Mouse (Mus musculus) thymus, adult 2 months (tissue): ENCODE measurements around the gene 1700056E22Rik. TPM values are rescaled to one million over a fixed set of nuclear protein-coding genes. Genes with fewer than 3 reads are reported as not detected.

Source experiments
- DNase-seq: peaks from one replicate; pipeline ENCODE4 v3.0.0; 2021
- H3K27ac ChIP-seq: fragments of 200-500 bp; 2 replicates; pipeline ENCODE4 v1.5.1; 2012; ENCODE audit warnings: low read length, control low read depth; ENCODE audit not compliant: control insufficient read depth, insufficient read depth
- H3K27me3 ChIP-seq: fragments of 200-500 bp; 2 replicates; pipeline ENCODE4 v1.6.1; 2012; ENCODE audit warnings: mild to moderate bottlenecking, low read length, moderate library complexity, mixed read lengths; ENCODE audit not compliant: control insufficient read depth, insufficient read depth
- H3K36me3 ChIP-seq: fragments of 200-500 bp; 2 replicates; pipeline ENCODE4 v1.6.1; 2012; ENCODE audit warnings: mild to moderate bottlenecking, low read length, moderate library complexity; ENCODE audit not compliant: control insufficient read depth, insufficient read depth
- H3K4me1 ChIP-seq: fragments of 200-500 bp; replicated peaks from 2 replicates; pipeline ENCODE4 v1.6.1; 2012; ENCODE audit warnings: low read length; ENCODE audit not compliant: control insufficient read depth, insufficient read depth
- H3K4me3 ChIP-seq: fragments of 200-500 bp; 2 replicates; pipeline ENCODE4 v1.5.1; 2012; ENCODE audit warnings: mild to moderate bottlenecking, low read length, control low read depth, moderate library complexity; ENCODE audit not compliant: control insufficient read depth, insufficient read depth
- CTCF ChIP-seq: fragments of 200-500 bp; IDR thresholded peaks from 2 replicates; pipeline ENCODE4 v1.5.1; 2012; ENCODE audit warnings: mild to moderate bottlenecking, control low read depth, low read length, moderate library complexity, borderline replicate concordance; ENCODE audit not compliant: control insufficient read depth, poor library complexity, insufficient read depth; ENCODE audit errors: extremely low read depth
- POLR2A ChIP-seq: fragments of 200-500 bp; IDR thresholded peaks from 2 replicates; pipeline ENCODE4 v1.6.1; 2012; ENCODE audit warnings: mild to moderate bottlenecking, low read length, control low read depth, moderate library complexity; ENCODE audit not compliant: control insufficient read depth, poor library complexity, insufficient read depth; ENCODE audit errors: extremely low read depth
- WGBS: fragments of 180-500 bp; shearing (Covaris S2); methylation state at CpG from one replicate; pipeline ENCODE4 v1.1.7; 2018; 5-methylcytosine and 5-hydroxymethylcytosine counted together
- polyA plus RNA-seq: library from polyadenylated mRNA; depleted of rRNA; stranded (reverse); fragments of >200 nt; gene quantifications from 2 replicates; pipeline ENCODE4 v1.2.3, GENCODE M21; 2012; rRNA removed

The 1700056E22Rik gene
- polyA plus RNA-seq = 5.0 and 7.8 TPM in 2 replicates

- H3K27me3 ChIP-seq = no peaks in the 10 kb centered on the region
- WGBS = under 1% methylated on average over 38 of the region's 38 CpGs
- peaks cover 22% of the 10 kb centered on the region for H3K4me1 ChIP-seq
- DNase-seq = peak; percentile 98
- TF ChIP-seq CTCF (no peak), POLR2A (peak; percentile 91)
- peaks cover 15% of the 10 kb centered on the region; the same call in 1 of the 2 replicates for H3K36me3 ChIP-seq
- H3K4me3 ChIP-seq = peak within 1 kb of the TSS; percentile 73
- H3K27ac ChIP-seq = peak within 1 kb of the TSS; percentile 62
Observed at GRCm38 (mm10) chr1:184034011-184034557, at the start of gene 1700056E22Rik. 1700056E22Rik (minus strand) TSS chr1:184034301.

DNA sequence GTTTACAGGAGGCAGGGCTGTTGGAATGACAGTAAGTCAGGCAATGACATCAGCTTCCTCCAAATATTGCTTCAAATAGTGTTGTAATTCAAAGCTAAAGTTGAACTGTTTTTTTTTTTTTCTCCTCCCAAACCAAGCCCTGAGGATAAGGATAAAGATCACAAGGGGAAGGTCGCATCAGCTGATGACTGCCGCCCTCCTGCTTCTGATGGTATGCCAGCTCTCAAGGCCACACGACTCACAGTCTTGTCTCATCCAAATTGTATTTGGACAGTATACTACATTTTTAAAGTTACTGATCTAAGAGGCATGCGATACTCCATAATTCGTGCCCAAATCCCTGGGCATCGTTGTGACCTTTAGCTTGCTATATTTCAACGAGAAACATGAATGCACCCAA lies 49.1 kb upstream of the 1700056E22Rik start:
- TF ChIP-seq POLR2A = no peak
- TF ChIP-seq CTCF = no peak
- H3K36me3 ChIP-seq = no peaks in the 10 kb centered on the region
- H3K27ac ChIP-seq = no peak overlapping the region
- no peak for DNase-seq
- no peak overlapping the region for H3K4me3 ChIP-seq
- 94% methylated on average over 7 of the region's 7 CpGs for WGBS
- H3K27me3 ChIP-seq = no peaks in the 10 kb centered on the region
- no peaks in the 10 kb centered on the region for H3K4me1 ChIP-seq

DNA sequence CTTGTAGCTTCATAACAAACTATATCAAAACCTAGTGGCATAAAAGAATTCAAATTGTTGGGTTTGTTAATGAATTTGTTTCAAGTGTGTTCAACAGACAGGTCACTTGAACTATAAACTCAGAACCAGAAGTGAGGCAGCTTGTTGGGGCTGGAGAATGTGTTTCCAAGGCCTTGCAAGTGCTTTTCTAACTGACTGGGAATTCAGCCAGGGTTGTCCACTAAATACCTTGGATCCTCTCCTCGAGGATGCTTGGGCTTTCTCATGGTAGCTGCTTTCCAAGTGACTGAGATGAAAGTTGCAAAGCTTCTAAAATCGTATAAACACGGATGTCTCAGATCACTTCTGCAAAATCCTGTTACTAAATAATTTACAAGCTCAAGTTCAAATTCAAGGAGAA lies 48.6 kb upstream of the 1700056E22Rik start:
- Histone ChIP-seq H3K27me3 (no peaks in the 10 kb centered on the region), H3K4me1 (no peaks in the 10 kb centered on the region), H3K27ac (no peak overlapping the region), H3K36me3 (no peaks in the 10 kb centered on the region), H3K4me3 (no peak overlapping the region)
- TF ChIP-seq CTCF (no peak), POLR2A (no peak)
- DNase-seq = no peak
- 76% methylated on average over 3 of the region's 3 CpGs for WGBS

- H3K4me3 ChIP-seq = no peak overlapping the region
- H3K4me1 ChIP-seq = no peaks in the 10 kb centered on the region
- TF ChIP-seq POLR2A = no peak
- no peak for TF ChIP-seq CTCF
- no peaks in the 10 kb centered on the region for H3K27me3 ChIP-seq
- H3K36me3 ChIP-seq = peaks cover 17% of the 10 kb centered on the region
- 62% methylated on average over 3 of the region's 3 CpGs for WGBS
- no peak for DNase-seq
- H3K27ac ChIP-seq = no peak overlapping the region
Observed at GRCm38 (mm10) chr1:184079304-184079703, 45.2 kb upstream of the 1700056E22Rik start.

DNA sequence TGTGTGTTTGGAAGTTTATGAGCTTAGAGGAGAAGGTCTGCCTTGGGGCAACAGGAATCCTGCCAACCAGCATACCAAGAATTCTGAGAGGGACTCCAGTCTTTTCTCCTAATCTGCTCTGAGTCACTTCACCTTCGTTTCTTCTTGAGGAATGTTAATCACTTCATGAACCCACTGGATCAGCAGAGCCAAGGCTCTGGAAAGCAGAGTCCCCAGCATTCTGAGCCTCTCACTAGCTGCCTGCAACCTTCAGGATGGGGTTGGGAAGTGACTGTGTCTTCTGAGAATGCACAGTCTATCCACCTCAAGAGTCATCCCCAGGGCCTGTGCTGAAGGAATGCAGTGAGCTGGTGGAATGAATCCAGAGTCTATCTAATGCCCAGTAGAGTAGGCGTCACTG lies 42.7 kb upstream of the 1700056E22Rik start:
- TF ChIP-seq POLR2A = no peak

DNA sequence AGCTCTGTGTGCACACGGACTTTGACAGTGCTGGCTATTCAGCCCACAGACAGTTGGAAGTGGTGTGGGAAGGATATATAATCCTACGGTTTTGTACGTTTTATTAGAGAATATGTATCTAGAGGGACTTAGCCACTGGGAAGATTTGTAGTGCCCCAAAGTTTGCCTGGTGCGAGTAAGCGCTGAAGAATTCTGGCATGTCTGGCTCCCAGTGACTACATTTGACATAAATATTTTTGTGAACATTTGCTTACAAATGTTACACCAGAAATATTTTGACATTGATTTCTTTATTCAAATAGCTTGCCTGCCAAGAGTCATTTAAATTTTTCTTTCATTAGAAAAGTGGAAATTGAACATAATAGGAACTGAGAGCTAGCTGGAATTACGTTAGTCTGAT lies 42.0 kb upstream of the 1700056E22Rik start:
- TF ChIP-seq CTCF = no peak
- TF ChIP-seq POLR2A = no peak
- DNase-seq = no peak
- WGBS = 95% methylated on average over 6 of the region's 6 CpGs
- Histone ChIP-seq H3K27me3 (no peaks in the 10 kb centered on the region), H3K27ac (no peak overlapping the region), H3K36me3 (peaks cover 43% of the 10 kb centered on the region), H3K4me3 (no peak overlapping the region), H3K4me1 (0 out of 2 replicates have a peak, but pooled peaks cover 6% of the 10 kb centered on the region)

More for the DNA sequence above, 42.7 kb upstream of the 1700056E22Rik start:
- H3K27me3 ChIP-seq = no peaks in the 10 kb centered on the region
- WGBS = 95% methylated on average over 2 of the region's 2 CpGs
- DNase-seq = no peak
- H3K4me1 ChIP-seq = 0 out of 2 replicates have a peak, but pooled peaks cover 2% of the 10 kb centered on the region
- no peak overlapping the region for H3K4me3 ChIP-seq
- no peak overlapping the region for H3K27ac ChIP-seq
- H3K36me3 ChIP-seq = peaks cover 36% of the 10 kb centered on the region

GRCm38 (mm10) chr1:184068971-184069370 lies 34.9 kb upstream of the 1700056E22Rik start:
- peaks cover 44% of the 10 kb centered on the region for H3K4me1 ChIP-seq
- 95% methylated on average over 12 of the region's 12 CpGs for WGBS
- H3K27me3 ChIP-seq = no peaks in the 10 kb centered on the region
- H3K27ac ChIP-seq = no peak overlapping the region
- no peak for DNase-seq
- no peak overlapping the region for H3K4me3 ChIP-seq
- TF ChIP-seq POLR2A = no peak
- no peak for TF ChIP-seq CTCF
- peaks cover 49% of the 10 kb centered on the region for H3K36me3 ChIP-seq
